Mouse (Mus musculus): Measurements from ENCODE around the gene Kmt2e.

The Kmt2e gene

DNA sequence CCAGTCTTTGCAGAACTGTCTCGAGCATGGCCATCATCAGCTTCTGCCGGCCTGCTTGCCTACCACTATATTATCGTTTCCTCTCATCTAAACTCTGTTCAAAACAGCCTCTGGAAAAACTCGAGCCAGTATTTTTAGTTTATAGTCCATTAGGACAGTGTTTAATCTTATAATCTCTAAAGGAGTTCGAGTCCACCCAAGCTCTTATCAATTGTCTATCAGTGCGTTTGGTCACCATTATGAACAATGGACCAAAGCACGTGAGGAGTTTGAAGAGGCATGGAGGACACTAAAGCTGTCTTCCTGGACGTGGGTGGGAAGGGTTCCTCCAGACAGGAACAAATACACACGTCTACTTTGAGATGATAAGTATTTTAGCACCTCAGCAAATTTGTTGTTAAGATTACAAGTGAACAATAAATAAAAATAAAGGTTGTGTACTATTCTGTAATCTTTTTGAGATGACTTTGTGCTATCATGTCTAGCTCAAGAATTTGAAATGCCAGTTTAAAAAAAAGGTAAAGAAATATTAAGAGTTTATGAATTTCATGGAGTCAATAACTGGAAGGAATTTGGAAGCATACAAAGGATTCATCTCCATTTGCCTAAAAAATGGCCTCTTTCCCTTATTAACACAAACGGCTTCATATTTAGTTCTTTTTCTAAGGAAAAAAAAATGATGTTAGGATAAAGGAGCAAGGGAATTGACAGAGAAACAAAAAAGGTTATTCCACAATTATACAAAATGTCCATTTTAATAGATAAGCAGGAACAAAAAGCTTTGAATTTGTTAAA is 3.0 kb upstream of the Kmt2e start:
- in situ Hi-C loops (cut with MboI, MseI): loop anchor here in 1 of 2 experiments (25.0 kb wide), 3 partner anchors 1031 to 1406 kb away; partner anchors contain the start of genes Agap3, Nub1 and Rheb

DNA sequence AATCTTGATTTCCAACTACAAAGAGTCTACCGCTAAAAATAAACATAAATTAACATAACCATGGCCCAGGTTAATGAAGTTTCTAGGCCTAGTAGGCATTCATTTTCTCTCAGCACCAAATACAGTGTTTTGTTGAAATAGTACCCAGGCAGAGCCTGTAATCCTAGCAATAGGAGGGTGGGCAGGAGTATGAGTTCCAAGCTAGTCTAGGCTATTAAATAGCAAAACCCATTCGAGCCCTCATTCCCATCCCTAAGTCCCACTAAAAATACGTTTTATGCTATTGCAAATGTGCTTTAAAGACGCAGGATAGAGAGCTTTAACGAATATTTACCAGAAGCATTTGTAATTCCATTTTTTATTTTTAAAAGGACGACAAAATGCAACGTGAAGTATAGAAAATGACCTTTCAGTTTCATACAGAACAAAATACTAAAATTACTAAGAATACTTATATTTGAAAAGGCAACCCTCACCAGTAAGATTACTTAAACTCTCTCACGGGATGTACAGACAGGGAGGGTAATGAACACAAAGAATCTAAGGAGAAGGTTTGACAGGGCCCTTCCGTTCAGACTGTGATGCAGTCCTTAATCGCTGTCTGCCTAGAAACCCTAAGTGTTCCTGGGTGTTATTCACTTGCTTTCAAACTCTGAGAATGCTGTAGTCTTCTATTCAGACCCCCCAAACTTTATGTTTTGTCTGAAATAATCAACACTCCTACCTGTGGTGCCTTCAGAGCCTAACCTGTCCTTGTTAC is 2.1 kb upstream of the Kmt2e start:
- in situ Hi-C loops (cut with MboI, MseI): loop anchor here in 1 of 2 experiments (25.0 kb wide), 3 partner anchors 1030 to 1405 kb away; partner anchors contain the start of genes Agap3, Nub1 and Rheb

DNA sequence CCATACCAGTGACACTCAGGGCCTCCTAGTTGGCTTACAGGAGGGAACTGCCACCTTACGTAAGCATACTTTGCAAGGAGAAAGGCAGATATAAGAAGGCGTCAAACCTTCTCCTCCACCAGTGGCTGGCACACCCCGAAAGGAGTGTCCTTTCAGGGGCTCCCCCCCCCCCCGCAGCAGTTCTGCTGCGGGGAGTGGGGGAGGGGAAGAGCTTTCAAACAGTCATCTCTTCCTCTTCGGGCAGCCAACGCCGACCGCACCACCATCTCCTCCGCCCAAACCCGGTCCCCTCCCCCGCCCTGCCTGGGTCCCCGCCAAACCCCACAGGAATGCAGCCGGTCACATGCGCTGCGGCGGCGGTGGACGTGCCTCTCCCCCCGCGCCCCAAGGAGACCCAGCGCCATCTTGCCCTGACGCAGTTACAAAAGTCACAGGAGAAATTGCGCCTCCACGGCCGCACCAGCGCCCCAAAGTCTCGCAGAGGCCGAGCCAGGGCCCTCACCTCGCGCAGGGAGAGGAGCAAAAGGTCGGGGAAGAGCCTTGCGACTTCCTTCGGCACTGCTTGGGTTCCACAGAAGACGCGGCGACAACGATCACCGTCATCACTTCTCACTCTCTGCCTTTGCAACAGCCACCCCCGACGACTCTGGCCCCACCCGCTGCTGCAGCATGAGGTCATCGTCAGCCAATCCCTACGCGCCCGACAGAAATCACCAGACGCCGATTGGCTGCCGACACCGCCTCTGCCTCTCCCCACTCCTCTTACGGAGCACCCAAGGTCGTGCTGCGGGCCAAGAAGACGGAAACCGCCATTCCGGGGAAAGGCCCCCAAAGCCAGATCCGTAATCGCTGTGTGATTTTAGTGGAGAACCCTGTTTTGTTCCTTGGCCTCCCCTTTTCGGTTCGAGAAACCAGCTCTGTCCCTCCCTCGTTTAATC is 1.3 kb upstream of the Kmt2e start:
- in situ Hi-C loops (cut with MboI, MseI): loop anchor here in 1 of 2 experiments (25.0 kb wide), 3 partner anchors 1029 to 1404 kb away; partner anchors contain the start of genes Agap3, Nub1 and Rheb

DNA sequence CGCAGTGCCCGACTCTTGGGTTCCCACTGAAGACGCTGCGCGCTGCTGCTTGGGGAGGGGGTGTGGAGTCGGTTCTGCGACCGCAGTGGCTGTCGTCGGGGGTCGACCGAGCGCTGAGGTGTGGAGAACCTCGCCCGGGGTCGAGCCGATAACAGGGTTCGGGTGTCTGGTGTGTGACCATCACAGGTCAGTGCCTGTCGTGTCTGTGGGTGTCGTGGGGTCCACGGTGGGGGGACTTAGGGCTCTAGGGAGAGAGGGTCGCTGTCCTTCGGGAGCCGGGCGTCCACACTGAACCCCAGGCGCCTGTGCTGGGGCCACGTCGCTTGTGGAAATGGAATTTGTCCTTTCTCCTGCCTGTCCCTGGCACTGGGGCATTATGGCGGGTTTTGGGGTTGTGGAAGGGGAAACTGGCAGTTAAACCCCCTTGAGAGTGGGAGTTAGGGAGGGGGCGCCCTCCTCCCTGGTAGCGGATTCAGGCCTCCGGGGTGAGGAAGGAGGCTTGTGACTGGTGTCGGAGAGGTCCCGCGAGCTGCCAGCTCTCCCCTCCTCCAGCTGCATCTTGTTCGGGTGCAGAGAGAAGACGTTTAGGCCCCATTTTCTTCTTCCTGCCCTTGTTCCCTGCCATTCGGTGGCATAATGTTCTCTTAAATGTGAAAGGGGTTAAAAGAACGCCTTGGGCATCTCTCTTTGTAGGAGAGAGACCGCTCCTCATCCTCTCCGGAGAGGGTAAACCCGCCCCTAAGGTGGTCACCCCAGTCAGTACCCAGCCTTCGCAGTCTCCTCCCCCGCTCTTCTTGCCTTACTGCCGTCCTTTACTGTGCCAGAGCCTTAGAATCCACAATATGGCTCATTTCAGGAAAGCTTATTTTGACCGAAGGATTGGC is 599 bp downstream of the Kmt2e start:
- in situ Hi-C loops (cut with MboI, MseI): loop anchor here in 1 of 2 experiments (25.0 kb wide), 3 partner anchors 1027 to 1402 kb away; partner anchors contain the start of genes Agap3, Nub1 and Rheb

DNA sequence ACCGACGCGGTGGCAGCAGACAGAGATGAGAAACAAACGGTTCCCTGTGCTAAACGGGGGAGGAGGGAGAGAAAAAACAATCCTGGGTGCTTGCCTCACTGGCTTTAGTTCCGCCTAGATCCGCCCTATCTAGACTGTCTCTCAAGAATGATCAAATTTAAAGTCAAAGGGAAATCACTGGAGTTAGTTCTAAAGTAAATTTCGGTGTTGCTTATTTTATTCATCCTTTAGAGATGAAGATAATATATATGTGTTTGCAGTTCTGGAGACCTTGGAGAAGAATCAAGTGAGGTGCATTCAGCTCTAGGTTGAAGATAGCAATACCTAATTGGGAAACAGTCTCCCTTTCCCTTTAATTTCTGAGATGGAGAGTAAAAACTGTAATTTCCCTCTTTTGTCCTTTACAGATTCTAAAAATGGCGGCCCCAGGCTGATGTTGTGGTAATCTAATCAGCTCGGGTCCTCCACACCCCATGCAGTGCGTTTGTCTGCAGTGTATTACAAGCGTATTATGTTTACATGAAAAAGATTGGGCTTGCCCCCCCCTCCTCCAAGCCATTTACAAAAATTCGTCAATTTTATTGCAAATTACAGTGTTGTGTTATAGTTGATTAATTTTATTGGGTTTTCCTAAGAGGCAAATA is 1.4 kb downstream of the Kmt2e start:
- in situ Hi-C loops (cut with MboI, MseI): loop anchor here in 1 of 2 experiments (25.0 kb wide), 3 partner anchors 1027 to 1402 kb away; partner anchors contain the start of genes Agap3, Nub1 and Rheb

DNA sequence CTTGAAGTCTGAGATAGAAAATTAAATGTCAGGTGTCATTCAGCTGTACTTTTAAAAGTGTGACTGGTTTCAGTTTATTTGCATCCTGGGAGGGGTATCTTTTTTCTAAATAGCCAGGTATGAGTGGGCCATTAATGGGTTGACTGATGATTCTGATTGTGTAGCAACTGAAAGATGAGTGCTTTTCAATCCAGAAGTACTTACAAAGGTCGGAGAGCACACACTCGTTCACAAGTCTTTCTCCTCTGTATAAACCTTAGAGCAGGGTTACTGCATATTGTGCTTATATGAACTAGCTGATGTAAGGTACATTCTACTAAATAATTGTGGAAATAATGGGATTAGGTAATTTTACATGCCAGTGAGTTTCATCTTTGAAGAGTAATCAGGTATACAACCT is 2.5 kb downstream of the Kmt2e start:
- in situ Hi-C loops (cut with MboI, MseI): loop anchor here in 1 of 2 experiments (25.0 kb wide), 3 partner anchors 1026 to 1401 kb away; partner anchors contain the start of genes Agap3, Nub1 and Rheb

DNA sequence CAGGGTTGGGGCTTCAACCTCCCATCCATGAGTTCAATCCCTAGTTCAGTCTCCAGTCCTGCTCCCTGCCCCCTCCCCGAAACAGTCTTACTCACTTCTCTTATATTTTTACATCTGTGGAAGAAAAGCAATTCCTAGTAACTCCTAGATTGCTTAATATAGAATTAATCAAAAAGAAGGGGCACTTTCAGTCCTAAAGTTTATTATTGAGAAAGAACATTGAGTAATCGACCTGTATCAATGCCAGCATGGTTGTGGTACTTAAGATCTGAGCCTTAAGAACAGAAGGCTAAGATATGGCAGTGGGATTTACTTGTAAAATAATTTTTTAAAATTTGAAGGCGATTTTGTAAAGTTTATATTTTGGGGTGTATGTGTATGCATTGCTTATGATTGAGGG is 5.6 kb downstream of the Kmt2e start:
- in situ Hi-C loops (cut with MboI, MseI): loop anchor here in 1 of 2 experiments (25.0 kb wide), 3 partner anchors 1022 to 1397 kb away; partner anchors contain the start of genes Agap3, Nub1 and Rheb

DNA sequence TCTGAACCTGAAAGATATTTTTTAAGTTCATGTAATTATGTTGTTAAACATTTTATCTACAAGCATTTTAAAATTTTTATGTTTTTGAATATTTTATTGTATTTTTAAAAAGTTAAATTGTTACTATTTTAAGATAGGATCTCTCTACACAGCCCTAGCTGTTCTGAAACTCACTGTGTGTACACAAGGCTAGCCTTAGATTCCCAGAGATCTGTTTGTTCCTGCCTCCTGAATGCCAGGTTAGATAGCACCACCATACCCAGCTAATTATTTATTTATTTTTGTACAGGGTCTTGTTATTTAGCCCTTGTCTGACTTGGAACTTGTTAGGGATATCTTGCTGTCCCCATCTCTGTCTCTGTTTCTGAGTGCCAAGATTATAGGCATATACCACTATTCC is 6.3 kb downstream of the Kmt2e start:
- in situ Hi-C loops (cut with MboI, MseI): loop anchor here in 1 of 2 experiments (25.0 kb wide), 3 partner anchors 1022 to 1397 kb away; partner anchors contain the start of genes Agap3, Nub1 and Rheb

DNA sequence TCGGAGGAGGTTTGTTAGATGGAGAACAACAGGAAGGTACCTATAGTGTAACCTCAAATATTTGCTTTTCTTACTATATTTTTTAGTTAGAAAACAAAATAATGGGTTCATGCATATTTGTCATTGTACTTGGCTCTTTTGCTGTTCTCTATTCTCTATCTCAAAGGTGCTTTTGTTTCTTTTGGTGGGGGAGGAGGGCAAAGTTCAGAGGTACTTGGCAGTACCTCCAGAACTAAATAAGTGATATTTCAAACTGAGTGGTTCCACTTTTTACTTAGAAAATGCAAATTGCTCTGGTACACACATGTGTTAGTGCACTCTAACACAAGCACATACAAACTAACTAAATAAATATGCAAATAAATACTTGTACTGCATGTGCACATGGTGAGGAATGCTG is 7.7 kb downstream of the Kmt2e start:
- in situ Hi-C loops (cut with MboI, MseI): loop anchor here in 1 of 2 experiments (25.0 kb wide), 3 partner anchors 1020 to 1395 kb away; partner anchors contain the start of genes Agap3, Nub1 and Rheb

DNA sequence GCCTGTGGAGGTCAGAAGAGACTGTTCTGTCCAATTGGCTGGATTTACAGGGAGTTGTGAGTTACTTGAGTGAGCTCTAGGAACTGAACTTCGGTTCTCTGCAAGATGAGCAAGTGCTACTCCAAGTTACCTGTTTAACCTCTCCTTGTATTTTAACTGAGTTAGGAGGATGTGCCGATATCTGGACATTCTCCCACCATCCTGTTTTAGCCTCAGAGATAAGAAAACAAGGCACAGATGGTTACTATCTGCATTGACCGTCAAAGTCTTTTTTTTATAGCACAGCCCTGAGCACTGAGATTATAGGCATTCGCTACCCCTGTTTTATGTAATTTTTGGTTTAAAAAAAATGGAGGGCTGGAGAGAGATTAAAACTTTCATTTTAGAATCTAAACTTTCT is 10.2 kb downstream of the Kmt2e start:
- in situ Hi-C loops (cut with MboI, MseI): loop anchor here in 1 of 2 experiments (25.0 kb wide), 3 partner anchors 1018 to 1393 kb away; partner anchors contain the start of genes Agap3, Nub1 and Rheb

DNA sequence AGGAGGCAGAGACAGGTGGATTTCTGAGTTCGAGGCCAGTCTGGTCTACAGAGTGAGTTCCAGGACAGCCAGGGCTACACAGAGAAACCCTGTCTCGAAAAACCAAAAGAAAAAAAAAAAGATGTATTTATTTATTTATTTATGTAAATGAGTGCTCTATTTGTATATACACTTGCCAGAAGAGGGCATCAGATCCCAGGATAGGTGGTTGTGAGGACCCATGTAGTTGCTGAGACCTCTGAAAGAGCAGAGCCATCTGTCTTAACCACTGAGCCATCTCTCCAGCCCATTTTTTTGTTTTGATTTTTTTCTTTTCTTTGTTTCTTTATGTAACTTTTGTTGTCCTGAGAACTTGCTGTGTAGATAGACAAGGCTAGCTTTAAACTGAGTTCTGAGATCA is 19.3 kb downstream of the Kmt2e start:
- in situ Hi-C loops (cut with MboI, MseI): loop anchor here in 1 of 2 experiments (5.0 kb wide), 1 partner anchor 46 kb away; no protein-coding TSS in a partner anchor

DNA sequence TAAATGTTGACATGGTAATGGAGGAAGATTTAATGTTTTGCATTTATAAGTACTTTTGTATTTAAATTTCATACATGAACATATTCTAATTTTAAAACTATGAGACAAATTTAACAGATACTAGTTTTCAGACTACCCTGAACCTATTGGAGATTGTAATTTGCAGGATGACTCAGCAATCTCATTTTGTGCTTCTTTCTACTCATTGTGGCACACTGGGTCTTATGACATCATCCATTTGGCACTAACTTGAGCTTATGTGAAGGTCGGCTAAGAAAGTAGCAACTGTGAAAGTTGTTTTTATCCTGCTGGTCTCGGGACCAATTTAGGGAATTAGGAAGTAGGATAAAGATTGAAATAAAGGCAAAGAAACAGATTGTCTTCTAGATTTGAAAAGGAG is 27.4 kb downstream of the Kmt2e start:
- in situ Hi-C loops (cut with MboI, MseI): no loop called here

DNA sequence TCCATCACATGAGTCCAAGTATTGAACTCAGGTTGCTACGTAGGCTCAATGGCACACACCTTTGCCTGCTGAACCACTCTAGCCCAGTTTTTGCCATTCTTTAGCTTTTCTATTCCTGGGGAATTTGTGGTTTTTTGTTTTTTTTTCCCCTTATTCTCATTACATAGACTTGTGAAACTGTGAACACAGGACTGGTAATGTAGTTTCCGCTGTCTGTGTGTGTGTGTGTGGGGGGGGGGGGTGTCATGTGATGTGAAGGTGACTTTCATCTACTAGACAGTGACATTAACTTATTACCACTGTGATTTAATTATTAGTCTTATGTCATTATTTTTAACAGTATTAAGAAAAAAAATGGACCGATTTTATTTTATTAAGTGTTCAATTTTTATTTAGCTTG is 30.0 kb downstream of the Kmt2e start:
- in situ Hi-C loops (cut with MboI, MseI): no loop called here

DNA sequence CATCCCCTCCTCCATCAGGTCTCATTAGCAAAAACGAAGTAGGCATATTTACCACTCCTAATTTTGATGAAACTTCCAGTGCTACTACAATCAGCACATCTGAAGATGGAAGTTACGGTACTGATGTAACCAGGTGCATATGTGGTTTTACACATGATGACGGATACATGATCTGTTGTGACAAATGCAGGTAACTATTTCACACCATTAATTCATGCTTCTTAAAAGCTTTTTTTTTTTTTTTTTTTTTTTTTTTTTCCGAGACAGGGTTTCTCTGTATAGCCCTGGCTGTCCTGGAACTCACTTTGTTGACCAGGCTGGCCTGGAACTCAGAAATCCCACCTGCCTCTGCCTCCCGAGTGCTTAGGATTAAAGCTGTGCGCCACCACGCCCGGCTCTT is 30.5 kb downstream of the Kmt2e start:
- in situ Hi-C loops (cut with MboI, MseI): no loop called here

DNA sequence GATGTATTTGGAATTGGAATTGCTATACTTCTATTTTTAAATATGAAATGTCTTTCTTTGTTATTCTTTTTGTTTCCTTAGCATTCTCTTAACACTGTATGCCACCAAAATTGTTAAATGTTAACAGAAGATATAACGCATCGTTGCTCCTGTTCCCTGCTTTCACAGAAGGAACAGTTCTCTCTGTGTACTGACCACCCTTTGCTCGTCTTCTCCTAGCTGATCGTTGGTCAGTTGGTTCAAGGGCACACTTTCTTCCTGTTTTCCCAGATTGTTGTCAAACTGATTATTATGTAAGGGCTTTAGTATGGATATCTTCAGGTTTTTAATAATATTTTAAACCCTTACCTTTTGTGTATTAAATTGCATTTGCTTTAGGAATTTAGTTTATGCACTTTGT is 32.3 kb downstream of the Kmt2e start:
- in situ Hi-C loops (cut with MboI, MseI): no loop called here

DNA sequence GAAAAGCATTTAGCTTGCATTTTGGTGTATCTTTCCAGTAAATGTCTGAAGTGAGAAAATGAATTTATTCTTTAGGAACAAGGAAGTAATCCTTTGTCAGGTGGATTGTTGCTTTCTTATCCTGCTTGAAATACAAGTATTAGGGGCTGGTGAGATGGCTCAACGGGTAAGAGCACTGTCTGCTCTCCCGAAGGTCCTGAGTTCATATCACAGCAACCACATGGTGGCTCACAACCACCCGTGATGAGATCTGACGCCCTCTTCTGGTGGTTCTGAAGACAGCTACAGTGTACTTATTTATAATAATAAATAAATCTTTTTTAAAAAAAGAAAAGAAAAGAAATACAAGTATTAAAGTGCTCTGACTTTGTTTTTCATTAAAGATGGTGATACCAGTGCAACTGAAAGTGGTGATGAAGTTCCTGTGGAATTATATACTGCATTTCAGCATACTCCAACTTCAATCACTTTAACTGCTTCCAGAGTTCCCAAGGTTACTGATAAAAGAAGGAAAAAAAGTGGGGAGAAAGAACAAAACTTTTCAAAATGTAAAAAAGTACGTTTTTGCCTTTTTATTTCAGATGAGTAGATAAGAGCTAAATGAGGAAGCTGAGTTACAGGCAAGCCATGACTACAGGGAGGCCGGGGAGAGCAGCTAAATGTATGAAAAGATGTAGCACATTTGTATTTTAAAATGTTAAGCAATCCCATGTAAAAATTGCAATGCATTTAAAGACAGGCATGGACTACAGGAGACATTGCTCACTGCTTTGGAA is 39.0 kb downstream of the Kmt2e start:
- in situ Hi-C loops (cut with MboI, MseI): no loop called here

DNA sequence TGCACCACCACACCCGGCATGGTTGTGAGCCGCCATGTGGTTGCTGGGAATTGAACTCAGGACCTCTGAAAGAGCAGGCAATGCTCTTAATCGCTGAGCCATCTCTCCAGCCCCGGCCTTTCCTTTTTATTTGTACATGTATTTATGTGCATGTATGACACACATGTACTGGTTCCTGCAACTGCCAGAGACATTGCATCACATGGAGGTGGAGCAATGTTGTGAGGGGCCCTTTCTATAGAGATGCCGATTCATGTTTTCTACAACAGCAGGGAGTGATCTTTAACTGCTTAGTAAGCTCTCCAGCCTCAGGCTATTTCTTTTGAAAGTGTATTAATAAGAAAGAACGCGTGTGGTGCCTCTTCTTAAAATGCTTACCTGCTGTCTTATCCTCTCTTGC is 49.6 kb downstream of the Kmt2e start:
- in situ Hi-C loops (cut with MboI, MseI): loop anchor here (25.0 kb wide), 1 partner anchor 1697 kb away; the partner anchor contains the start of genes Dnajc2 (in 2 of the 2) and Psmc2 (in 2 of the 2)

DNA sequence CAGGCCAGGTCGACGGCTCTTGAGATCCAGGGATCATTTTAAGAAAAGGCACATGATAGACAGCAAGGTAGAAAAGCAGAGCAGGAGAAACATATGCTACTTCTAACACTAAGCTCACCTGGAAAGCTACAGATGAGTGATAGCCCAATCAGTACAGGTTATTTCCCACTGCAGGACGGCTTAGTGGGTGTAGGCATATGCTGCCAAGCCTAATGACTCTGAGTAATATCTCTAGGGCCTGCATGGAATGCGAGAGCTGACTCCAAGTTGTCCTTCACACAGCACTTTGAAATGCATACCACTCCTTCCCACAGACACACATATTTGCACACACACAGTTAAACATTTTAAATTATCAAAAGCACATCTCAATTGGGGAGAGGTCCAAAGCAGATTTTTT is 55.0 kb downstream of the Kmt2e start:
- in situ Hi-C loops (cut with MboI, MseI): loop anchor here (25.0 kb wide), 1 partner anchor 1702 kb away; the partner anchor contains the start of genes Dnajc2 (in 2 of the 2) and Psmc2 (in 2 of the 2)
